Mouse (Mus musculus) midbrain, postnatal 0 days (tissue): ENCODE data around the gene Nod1. TPM values are rescaled to one million over a fixed set of nuclear protein-coding genes. Genes with fewer than 3 reads are reported as not detected.
"Not testable (repeated sequence)": the region's sequence is repeated elsewhere in the genome, so short reads cannot be mapped to it uniquely, and the experiment has no call there.

ENCODE experiments used
- ATAC-seq: fragments of 200-750 bp; cut with Nextera tagmentation; 2 replicates; pipeline ENCODE4 v1.8.0; 2017; ENCODE audit warnings: moderate number of reproducible peaks, mild to moderate bottlenecking, moderate TSS enrichment, moderate library complexity; ENCODE audit not compliant: low FRiP score
- DNase-seq: peaks from one replicate; pipeline ENCODE4 v3.0.0-alpha.2; 2015; ENCODE audit warnings: low spot score
- H3K27ac ChIP-seq: fragments of 300-500 bp; sonication (generic); 2 replicates; pipeline ENCODE4 v1.5.1; 2014; ENCODE audit warnings: low read depth, mild to moderate bottlenecking, low read length, mixed read lengths
- H3K27me3 ChIP-seq: fragments of 300-500 bp; sonication (generic); 2 replicates; pipeline ENCODE4 v1.6.1; 2014; ENCODE audit warnings: low read length, control low read depth, mixed read lengths; ENCODE audit not compliant: insufficient read depth
- H3K36me3 ChIP-seq: fragments of 300-500 bp; sonication (generic); 2 replicates; pipeline ENCODE4 v1.6.1; 2014; ENCODE audit warnings: low read length, control low read depth, mixed read lengths; ENCODE audit not compliant: insufficient read depth
- H3K4me1 ChIP-seq: fragments of 300-500 bp; sonication (generic); 2 replicates; pipeline ENCODE4 v1.6.1; 2014; ENCODE audit warnings: mild to moderate bottlenecking, control low read depth, antibody characterized with exemption, low read length, mixed read lengths; ENCODE audit not compliant: insufficient read depth
- H3K4me2 ChIP-seq: fragments of 300-500 bp; sonication (generic); 2 replicates; pipeline ENCODE4 v1.6.1; 2014; ENCODE audit warnings: low read depth, mild to moderate bottlenecking, low read length, mixed read lengths; ENCODE audit not compliant: poor library complexity, severe bottlenecking
- H3K4me3 ChIP-seq: fragments of 300-500 bp; sonication (generic); 2 replicates; pipeline ENCODE4 v1.5.1; 2014; ENCODE audit warnings: low read depth, mild to moderate bottlenecking, low read length, moderate library complexity
- H3K9ac ChIP-seq: fragments of 300-500 bp; sonication (generic); replicated peaks from 2 replicates; pipeline ENCODE4 v1.6.1; 2014; ENCODE audit warnings: mild to moderate bottlenecking, low read length, moderate library complexity, mixed read lengths; ENCODE audit not compliant: poor library complexity, severe bottlenecking
- H3K9me3 ChIP-seq: fragments of 300-500 bp; sonication (generic); 2 replicates; pipeline ENCODE4 v1.6.1; 2016; ENCODE audit warnings: low read length, control low read depth
- CTCF ChIP-seq: IDR thresholded peaks from 2 replicates; pipeline ENCODE4 v1.5.1; 2016; ENCODE audit warnings: antibody characterized with exemption, mild to moderate bottlenecking
- WGBS: fragments of 180-500 bp; shearing (Covaris S2); extraction: QIAGEN DNeasy Blood & Tissue Kit; methylation state at CpG from one replicate; pipeline ENCODE4 v1.1.7; 2014; 5-methylcytosine and 5-hydroxymethylcytosine counted together
- polyA plus RNA-seq: library from polyadenylated mRNA; unstranded; fragments of >200 nt; fragmentation: Nextera tagmentation; extraction: Ambion mirVana; gene quantifications from 2 replicates; pipeline ENCODE4 v1.2.1, GENCODE M21; 2015
- total RNA-seq: library from RNA; depleted of rRNA; stranded (reverse); fragments of >200 nt; gene quantifications from 2 replicates; pipeline ENCODE4 v1.2.3, GENCODE M21; 2014

Gene Nod1
- total and polyA plus RNA-seq, 2 experiments from 2014 or later: 1.7 to 8.3 TPM

- Histone ChIP-seq H3K9me3 (no peaks in the 10 kb centered on the region), H3K27me3 (no peaks in the 10 kb centered on the region), H3K27ac (no peak overlapping the region), H3K4me1 (no peaks in the 10 kb centered on the region), H3K36me3 (no peaks in the 10 kb centered on the region), H3K9ac (no peak overlapping the region), H3K4me3 (no peak overlapping the region), H3K4me2 (no peak overlapping the region)
- 63% methylated on average over 1 of the region's 1 CpGs for WGBS
- DNase-seq (no peak), ATAC-seq (no peak)
- no peak for TF ChIP-seq CTCF
Observed at GRCm38 (mm10) chr6:54964755-54965154, 7.7 kb downstream of the Nod1 start.

GRCm38 (mm10) chr6:54963599-54963998, 8.8 kb downstream of the Nod1 start:
- no peaks in the 10 kb centered on the region for H3K9me3 ChIP-seq
- no peak overlapping the region for H3K9ac ChIP-seq
- TF ChIP-seq CTCF: no peak
- no peak overlapping the region for H3K4me2 ChIP-seq
- no peak overlapping the region for H3K4me3 ChIP-seq
- no peaks in the 10 kb centered on the region for H3K36me3 ChIP-seq
- DNase-seq: no peak
- no peaks in the 10 kb centered on the region for H3K4me1 ChIP-seq
- no peak for ATAC-seq
- WGBS: 85% methylated on average over 2 of the region's 2 CpGs
- no peak overlapping the region for H3K27ac ChIP-seq
- H3K27me3 ChIP-seq: no peaks in the 10 kb centered on the region

DNA sequence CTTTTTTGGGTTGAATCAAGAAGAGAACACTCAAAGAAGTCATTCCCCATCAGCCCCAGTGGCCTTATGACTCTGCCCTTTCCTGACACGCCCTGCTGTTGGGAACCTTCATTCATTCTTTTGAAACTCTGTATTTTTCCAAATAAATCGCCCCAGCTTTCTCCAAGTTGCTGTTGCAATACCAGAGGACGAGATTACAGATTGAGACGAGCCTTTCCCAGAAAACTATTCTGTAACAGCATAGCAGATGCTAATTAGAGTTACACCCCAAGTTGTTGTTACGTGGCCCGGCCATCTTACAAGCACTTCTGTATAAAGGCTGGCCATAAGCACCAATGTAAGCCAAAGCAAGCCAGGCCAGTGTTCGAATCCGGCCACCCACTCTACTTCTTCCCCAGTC, 14.8 kb downstream of the Nod1 start:
- ATAC-seq: no peak

DNA sequence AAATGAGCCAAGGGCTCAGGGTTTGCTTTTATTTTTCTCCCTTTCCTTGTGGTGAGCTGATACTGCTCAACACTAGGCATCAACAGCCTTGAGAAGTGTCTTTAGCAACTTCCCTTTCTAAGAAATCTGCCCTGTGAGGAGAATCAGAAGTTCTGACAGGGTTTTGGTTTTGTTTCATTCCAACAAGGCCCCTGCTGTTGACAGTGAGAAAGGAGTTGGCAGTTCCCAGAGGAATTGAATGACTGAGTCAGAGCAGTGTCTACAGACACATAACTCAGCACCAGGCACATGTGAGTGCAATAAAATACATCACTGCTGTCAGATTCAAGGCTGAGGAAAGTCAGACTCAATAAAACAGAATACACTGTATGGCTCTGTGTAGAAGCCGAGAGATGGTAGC, 16.0 kb downstream of the Nod1 start:
- Histone ChIP-seq H3K27ac (no peak overlapping the region), H3K4me1 (0 out of 2 replicates have a peak, but pooled peaks cover 2% of the 10 kb centered on the region), H3K9me3 (no peaks in the 10 kb centered on the region), H3K9ac (no peak overlapping the region), H3K36me3 (no peaks in the 10 kb centered on the region), H3K4me2 (no peak overlapping the region), H3K27me3 (no peaks in the 10 kb centered on the region), H3K4me3 (no peak overlapping the region)
- 83% methylated on average over 1 of the region's 1 CpGs for WGBS
- TF ChIP-seq CTCF: no peak
- ATAC-seq (no peak), DNase-seq (peak; percentile 26)

More for the DNA sequence above, 14.8 kb downstream of the Nod1 start:
- no peaks in the 10 kb centered on the region for H3K9me3 ChIP-seq
- no peak for TF ChIP-seq CTCF
- no peak overlapping the region for H3K4me3 ChIP-seq
- H3K27me3 ChIP-seq: no peaks in the 10 kb centered on the region
- DNase-seq: no peak
- H3K9ac ChIP-seq: no peak overlapping the region
- H3K4me2 ChIP-seq: no peak overlapping the region
- 89% methylated on average over 8 of the region's 8 CpGs for WGBS
- H3K27ac ChIP-seq: no peak overlapping the region
- H3K4me1 ChIP-seq: 0 out of 2 replicates have a peak, but pooled peaks cover 2% of the 10 kb centered on the region
- H3K36me3 ChIP-seq: no peaks in the 10 kb centered on the region

DNA sequence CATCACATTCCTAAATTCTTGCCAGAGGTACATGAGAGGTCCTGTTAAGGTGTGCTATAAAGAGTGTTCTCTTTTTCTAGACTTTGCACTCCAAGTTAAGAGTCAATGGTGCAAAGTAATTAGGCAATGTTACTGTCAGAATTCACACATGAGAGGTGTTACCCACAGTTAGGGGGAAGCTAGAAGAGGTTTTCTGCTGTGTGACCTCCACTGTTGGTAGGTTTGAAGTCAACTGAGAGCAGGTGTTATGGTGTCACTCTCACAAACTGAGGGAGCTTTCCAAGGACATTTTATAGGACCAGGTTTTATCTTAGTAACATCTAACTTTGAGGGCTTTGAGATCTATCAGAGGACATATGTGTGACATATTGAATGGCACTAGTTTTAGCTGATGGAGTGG, 16.5 kb downstream of the Nod1 start:
- H3K4me2 ChIP-seq: no peak overlapping the region
- TF ChIP-seq CTCF: no peak
- H3K27ac ChIP-seq: no peak overlapping the region
- H3K27me3 ChIP-seq: no peaks in the 10 kb centered on the region
- no peaks in the 10 kb centered on the region for H3K9me3 ChIP-seq
- H3K36me3 ChIP-seq: no peaks in the 10 kb centered on the region
- no peak for DNase-seq
- no peak overlapping the region for H3K4me3 ChIP-seq
- H3K4me1 ChIP-seq: 0 out of 2 replicates have a peak, but pooled peaks cover 2% of the 10 kb centered on the region
- H3K9ac ChIP-seq: no peak overlapping the region
- ATAC-seq: no peak

DNA sequence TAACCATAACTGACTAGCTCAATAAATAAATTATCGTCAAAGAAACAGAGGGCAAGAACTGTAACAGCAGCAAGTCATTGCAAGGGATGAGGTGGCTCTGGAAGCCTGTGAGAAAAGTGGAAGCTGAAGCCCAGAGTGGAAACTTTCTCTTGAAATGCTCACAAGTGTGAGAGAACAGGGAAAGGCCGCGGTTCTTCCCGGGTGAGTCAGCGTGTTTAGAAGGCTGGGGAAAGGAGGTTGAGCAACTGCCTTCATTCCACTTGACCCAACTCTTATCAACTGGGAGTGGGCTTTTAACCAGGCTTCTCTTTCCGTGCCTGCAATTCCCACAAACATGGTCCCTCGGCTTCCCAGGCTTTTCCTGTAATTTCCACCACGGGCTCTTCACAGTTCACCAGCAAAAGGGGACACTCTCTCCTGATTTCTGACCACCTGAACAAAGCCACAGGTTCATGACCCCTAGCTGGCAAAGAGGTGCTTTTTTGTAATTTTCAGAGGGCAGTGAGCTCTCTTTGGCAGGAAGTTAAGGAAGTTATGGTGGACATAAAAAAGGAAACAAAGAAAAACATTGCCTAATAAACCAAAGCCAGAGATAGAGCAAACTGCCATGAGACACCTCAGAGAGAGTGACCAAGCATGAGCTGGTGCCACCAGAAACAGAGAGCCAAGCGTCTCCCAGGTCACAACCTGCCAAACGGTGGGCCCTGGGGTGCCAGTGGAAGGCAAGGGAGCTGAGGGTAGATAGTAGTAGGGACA, 17.6 kb downstream of the Nod1 start:
- ATAC-seq (no peak), DNase-seq (no peak)
- Histone ChIP-seq H3K9ac (no peak overlapping the region), H3K4me2 (no peak overlapping the region), H3K4me1 (0 out of 2 replicates have a peak, but pooled peaks cover 2% of the 10 kb centered on the region), H3K9me3 (no peaks in the 10 kb centered on the region), H3K36me3 (no peaks in the 10 kb centered on the region), H3K27me3 (no peaks in the 10 kb centered on the region), H3K27ac (no peak overlapping the region), H3K4me3 (no peak overlapping the region)
- 80% methylated on average over 10 of the region's 10 CpGs for WGBS
- TF ChIP-seq CTCF: no peak

GRCm38 (mm10) chr6:54953399-54953798, 19.0 kb downstream of the Nod1 start:
- not testable (repeated sequence) for DNase-seq, H3K4me2 ChIP-seq, H3K9ac ChIP-seq, H3K9me3 ChIP-seq, H3K27me3 ChIP-seq, H3K4me1 ChIP-seq, H3K4me3 ChIP-seq, H3K36me3 ChIP-seq, H3K27ac ChIP-seq, ATAC-seq
- 85% methylated on average over 4 of the region's 4 CpGs for WGBS
